Mouse (Mus musculus) common myeloid progenitor, adult 5-6 weeks (primary cell): ENCODE data around the gene Gm13040. TPM values are rescaled to one million over a fixed set of nuclear protein-coding genes. Genes with fewer than 3 reads are reported as not detected.
"Not testable (repeated sequence)": the region's sequence is repeated elsewhere in the genome, so short reads cannot be mapped to it uniquely, and the experiment has no call there.

Experiments used
- ATAC-seq: replicated peaks from 2 replicates; pipeline ENCODE4 v1.8.0; 2016; ENCODE audit warnings: low read depth, mild to moderate bottlenecking, moderate TSS enrichment, inconsistent platforms; ENCODE audit not compliant: poor library complexity, severe bottlenecking
- total RNA-seq: library from RNA; stranded (forward); fragments of 200-1000, 187-1606 nt; gene quantifications from 2 replicates; pipeline ENCODE4 v1.2.3, GENCODE M21; 2017

Gm13040 gene
- total RNA-seq = not detected in 2 replicates

GRCm38 (mm10) chr4:143535654-143536053 lies at the start of gene Gm13040:
Gm13040 (plus strand) TSS chr4:143535954.
- not testable (repeated sequence) for ATAC-seq

- no peak for ATAC-seq
Measured at GRCm38 (mm10) chr4:143511043-143511442, 24.7 kb upstream of the Gm13040 start, which contains the start of gene Gm13043. Gm13043 (plus strand) TSS chr4:143511343.

- not testable (repeated sequence) for ATAC-seq
Measured at GRCm38 (mm10) chr4:143551400-143551799, 15.6 kb downstream of the Gm13040 start, which contains the start of the genes BC080695 and Gm13057. BC080695 (plus strand) TSS chr4:143551700. Gm13057 (plus strand) TSS chr4:143551709.

Other genes with a start within 250 kb of the Gm13040 start
- gene Pdpn, start 236.4 kb upstream of the Gm13040 start, total RNA-seq = not detected in 2 replicates
- not detected in 2 replicates for gene Lrrc38, start 186.2 kb upstream of the Gm13040 start, total RNA-seq
- gene Pramel1, start 141.5 kb upstream of the Gm13040 start, total RNA-seq = not detected in 2 replicates
- 7.0 and 19.9 TPM in 2 replicates for gene Pramef8, start 123.5 kb upstream of the Gm13040 start, total RNA-seq
- not detected in 2 replicates for gene Oog4, start 85.6 kb upstream of the Gm13040 start, total RNA-seq
- gene Gm13043, start 24.6 kb upstream of the Gm13040 start, total RNA-seq = not detected in 2 replicates
- gene BC080695, start 15.7 kb downstream of the Gm13040 start, total RNA-seq = not detected in 2 replicates
- gene Gm13057, start 15.8 kb downstream of the Gm13040 start, total RNA-seq = not detected in 2 replicates
- not detected in 2 replicates for gene Gm13083, start 79.0 kb downstream of the Gm13040 start, total RNA-seq
- not detected in 2 replicates for gene Gm13088, start 121.3 kb downstream of the Gm13040 start, total RNA-seq
- not detected in 2 replicates for gene Gm13089, start 166.8 kb downstream of the Gm13040 start, total RNA-seq
- not detected in 2 replicates for gene Gm13078, start 183.5 kb downstream of the Gm13040 start, total RNA-seq